Mouse (Mus musculus) cortical plate, adult 2 months (tissue): Measurements from ENCODE around the gene Gm17387. TPM values are rescaled to one million over a fixed set of nuclear protein-coding genes. Genes with fewer than 3 reads are reported as not detected.
"Not testable (repeated sequence)": the region's sequence is repeated elsewhere in the genome, so short reads cannot be mapped to it uniquely, and the experiment has no call there.

Experiments
- H3K27ac ChIP-seq: fragments of 200-500 bp; 2 replicates; pipeline ENCODE4 v1.5.1; 2012; ENCODE audit warnings: low read length, control low read depth, inconsistent platforms; ENCODE audit not compliant: insufficient read depth
- H3K4me1 ChIP-seq: fragments of 200-500 bp; 2 replicates; pipeline ENCODE4 v1.6.1; 2011; ENCODE audit warnings: low read length; ENCODE audit not compliant: control insufficient read depth, insufficient read depth
- H3K4me3 ChIP-seq: fragments of 200-500 bp; 2 replicates; pipeline ENCODE4 v1.5.1; 2011; ENCODE audit warnings: mild to moderate bottlenecking, low read length, control low read depth; ENCODE audit not compliant: insufficient read depth
- CTCF ChIP-seq: fragments of 200-500 bp; IDR thresholded peaks from 2 replicates; pipeline ENCODE4 v1.5.1; 2011; ENCODE audit warnings: mild to moderate bottlenecking, control low read depth, low read length; ENCODE audit not compliant: insufficient read depth; ENCODE audit errors: extremely low read depth
- POLR2A ChIP-seq: fragments of 200-500 bp; IDR thresholded peaks from 2 replicates; pipeline ENCODE4 v1.6.1; 2011; ENCODE audit warnings: mild to moderate bottlenecking, low read length, control low read depth; ENCODE audit not compliant: insufficient read depth; ENCODE audit errors: extremely low read depth
- polyA plus RNA-seq: library from polyadenylated mRNA; depleted of rRNA; stranded (reverse); fragments of >200 nt; gene quantifications from 2 replicates; pipeline ENCODE4 v1.2.3, GENCODE M21; 2012

The Gm17387 gene
- polyA plus RNA-seq, 1 experiment: not detected

DNA sequence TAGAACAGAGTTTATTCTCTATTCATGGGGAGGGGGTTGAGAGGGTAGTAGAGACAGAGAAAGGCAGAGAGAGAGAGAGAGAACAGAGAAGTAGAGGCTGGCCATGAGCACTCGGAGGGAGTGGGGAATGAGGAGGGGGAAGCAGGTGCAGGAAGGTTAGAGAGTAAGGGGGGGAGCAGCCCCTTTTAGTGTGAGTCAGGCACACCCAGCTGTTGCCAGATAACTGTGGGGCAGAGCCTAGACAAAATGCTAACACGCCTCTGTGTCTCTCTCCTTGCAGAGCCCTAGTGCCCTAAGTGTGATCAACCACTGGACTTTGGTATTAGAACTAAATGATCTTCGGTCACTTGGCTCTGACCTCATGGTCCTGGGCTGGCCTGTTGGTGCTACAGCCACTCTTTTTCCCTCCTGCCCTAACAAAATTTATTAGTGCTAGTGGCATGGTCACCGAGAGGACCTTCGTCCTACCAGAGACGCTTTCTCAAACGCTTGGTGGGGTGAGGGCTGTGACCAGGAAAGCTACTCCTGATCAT lies 17.6 kb upstream of the Gm17387 start:
- Histone ChIP-seq H3K4me3 (no peak overlapping the region), H3K27ac (no peak overlapping the region), H3K4me1 (no peaks in the 10 kb centered on the region)
- TF ChIP-seq CTCF (no peak), POLR2A (no peak)

DNA sequence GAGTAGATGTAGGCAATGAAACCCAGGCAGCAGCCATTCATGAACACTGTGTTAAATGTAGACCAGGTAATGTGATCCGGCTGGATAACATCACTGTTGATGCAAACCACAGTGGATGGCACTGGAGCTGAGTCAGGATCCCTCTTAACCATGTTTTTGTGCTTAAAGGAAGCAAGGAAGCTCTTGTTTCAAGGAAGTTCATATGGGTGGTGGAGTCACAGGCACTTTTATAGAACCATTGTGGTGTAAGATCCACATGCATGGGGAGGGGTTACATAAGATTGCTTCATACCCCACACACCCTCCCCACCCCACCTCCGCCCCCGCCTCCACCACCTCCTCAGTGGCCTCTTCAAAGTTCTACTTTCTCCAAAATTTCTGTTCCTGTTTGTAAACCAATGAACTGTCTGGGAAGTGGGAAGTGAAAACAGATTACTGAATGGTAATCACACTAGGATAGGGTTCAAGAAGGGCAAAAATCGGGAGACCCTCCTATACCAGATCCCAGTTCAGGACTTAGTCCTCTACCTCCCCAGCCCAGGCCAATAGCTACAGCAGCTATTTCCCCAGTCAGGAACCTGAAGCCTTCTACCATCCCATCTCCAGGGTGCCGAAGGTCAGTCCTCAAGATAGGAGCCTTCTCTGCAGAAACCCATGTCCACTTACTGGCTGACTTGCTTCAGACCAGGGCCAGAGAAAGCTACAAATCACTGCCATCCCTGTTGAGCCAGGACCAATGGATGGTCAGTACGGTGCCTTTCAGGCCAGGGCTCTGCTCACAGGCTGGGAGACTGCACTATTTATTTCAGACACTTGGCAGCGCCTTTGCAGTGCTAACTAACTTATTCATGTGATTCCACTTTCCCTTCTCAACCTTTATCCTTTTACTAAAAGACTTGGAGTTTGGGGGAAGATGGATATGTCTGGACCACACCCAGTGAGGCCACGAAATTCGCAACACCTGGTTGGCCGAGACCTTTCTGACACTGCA lies 11.9 kb upstream of the Gm17387 start:
- Histone ChIP-seq H3K27ac (no peak overlapping the region), H3K4me3 (no peak overlapping the region)
- TF ChIP-seq POLR2A (no peak), CTCF (no peak)

DNA sequence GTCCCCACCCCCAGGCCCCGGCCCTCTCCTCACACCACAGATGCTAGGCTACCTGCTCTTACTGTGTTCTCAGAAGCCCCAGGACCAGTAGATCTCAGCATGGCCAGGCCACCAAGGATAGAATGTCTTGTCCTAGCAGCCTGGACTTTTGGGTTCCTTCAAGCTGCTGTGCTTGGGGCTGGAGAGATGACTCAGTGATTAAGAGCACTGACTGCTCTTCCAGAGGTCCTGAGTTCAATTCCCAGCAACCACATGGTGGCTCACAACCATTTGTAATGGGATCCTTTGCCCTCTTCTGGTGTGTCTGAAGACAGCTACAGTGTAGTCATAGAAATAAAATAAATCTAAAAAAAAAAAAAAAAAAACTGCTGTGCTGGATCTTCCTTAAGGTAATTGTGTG lies 11.1 kb upstream of the Gm17387 start, which contains the start of gene Ifitm6:
Gene Ifitm6 (minus strand): TSS at position 101 of the 400 bp plus-strand sequence.
- H3K27ac ChIP-seq, H3K4me3 ChIP-seq, H3K4me1 ChIP-seq: not testable (repeated sequence)

More for the DNA sequence above, 11.9 kb upstream of the Gm17387 start:
- H3K4me1 ChIP-seq: no peaks in the 10 kb centered on the region

DNA sequence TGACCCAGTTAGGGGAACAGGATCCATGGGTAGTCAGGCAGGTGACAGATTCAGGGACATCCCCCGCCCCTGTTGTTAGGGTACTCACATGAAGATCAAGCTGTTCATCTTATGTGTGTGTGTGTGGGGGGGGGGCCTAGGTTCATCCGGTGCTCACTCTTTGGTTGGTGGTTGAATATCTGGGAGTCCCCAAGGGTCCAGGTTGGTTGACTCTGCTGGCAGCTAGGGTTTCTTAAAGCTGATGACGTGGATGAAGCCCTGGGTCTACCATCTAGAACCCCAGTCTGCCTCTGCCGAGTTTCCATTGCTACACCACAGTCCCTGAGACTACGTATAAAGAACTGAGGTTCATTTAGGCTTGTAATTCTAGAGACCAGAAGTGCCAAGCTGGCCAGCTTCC lies 9.9 kb upstream of the Gm17387 start:
- TF ChIP-seq CTCF (no peak), POLR2A (no peak)
- H3K4me1 ChIP-seq: no peaks in the 10 kb centered on the region
- no peak overlapping the region for H3K27ac ChIP-seq
- H3K4me3 ChIP-seq: no peak overlapping the region

- TF ChIP-seq POLR2A: no peak
- TF ChIP-seq CTCF: no peak
- Histone ChIP-seq H3K4me1 (no peaks in the 10 kb centered on the region; the same call in 1 of the 2 replicates), H3K4me3 (no peak overlapping the region), H3K27ac (no peak overlapping the region)
These were observed 7.2 kb upstream of the Gm17387 start for GRCm38 (mm10) chr7:141021489-141022449.

- Histone ChIP-seq H3K27ac (no peak overlapping the region), H3K4me1 (no peaks in the 10 kb centered on the region; the same call in 1 of the 2 replicates), H3K4me3 (no peak overlapping the region)
- TF ChIP-seq CTCF: no peak
- TF ChIP-seq POLR2A: no peak
These were observed 3.8 kb upstream of the Gm17387 start for GRCm38 (mm10) chr7:141024865-141025838.

DNA sequence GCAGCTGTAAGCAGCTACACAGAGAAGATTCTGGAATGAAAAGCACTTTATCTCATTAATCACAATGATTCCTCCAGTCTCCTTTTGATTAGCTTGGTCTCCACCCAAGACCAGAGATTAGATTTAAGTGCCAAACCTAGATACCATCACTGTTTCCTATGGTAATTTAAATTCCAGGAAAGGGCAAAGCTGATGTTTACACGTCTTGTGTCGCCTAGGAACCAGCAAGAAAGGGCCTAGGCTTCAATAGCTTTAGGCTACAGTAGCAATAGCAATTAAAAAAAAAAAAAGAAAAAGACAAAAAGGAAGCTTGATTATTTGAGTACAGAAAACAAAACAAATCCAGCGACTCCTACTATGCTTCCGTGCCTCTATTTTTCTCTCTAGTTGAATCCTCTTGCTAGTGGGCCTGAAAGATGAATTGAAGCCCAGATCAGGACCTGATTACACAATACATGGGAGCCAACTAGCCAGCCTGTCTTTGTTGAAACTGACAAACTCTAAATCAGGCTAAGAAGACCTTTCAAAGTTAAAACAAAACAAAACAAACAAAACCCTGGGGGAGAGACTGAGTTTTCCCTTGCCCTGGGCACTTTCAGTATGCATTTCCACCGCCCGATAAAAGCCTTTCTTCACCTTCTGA lies 2.7 kb upstream of the Gm17387 start:
- TF ChIP-seq CTCF (no peak), POLR2A (no peak)
- Histone ChIP-seq H3K4me1 (no peaks in the 10 kb centered on the region; the same call in 1 of the 2 replicates), H3K27ac (peak overlapping the region; percentile 57; the same call in 1 of the 2 replicates), H3K4me3 (no peak overlapping the region)

DNA sequence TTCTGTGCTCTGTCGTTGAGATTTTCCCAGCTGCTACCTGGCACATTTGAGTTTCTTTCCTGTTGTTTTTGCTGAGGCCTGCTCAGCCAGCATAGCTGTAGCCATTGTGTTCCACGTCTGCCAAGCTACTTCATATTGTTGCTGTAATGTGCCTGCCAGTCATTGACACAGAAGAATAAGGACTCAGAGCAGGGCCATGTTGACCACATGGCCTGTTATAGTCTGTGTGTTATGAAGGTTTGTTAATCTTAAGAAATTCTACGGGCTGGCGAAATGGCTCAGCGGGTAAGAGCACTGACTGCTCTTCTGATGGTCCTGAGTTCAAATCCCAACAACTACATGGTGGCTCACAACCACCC lies 2.2 kb upstream of the Gm17387 start:
- H3K4me1 ChIP-seq: no peaks in the 10 kb centered on the region; the same call in 1 of the 2 replicates
- H3K27ac ChIP-seq: no peak overlapping the region
- no peak overlapping the region for H3K4me3 ChIP-seq
- TF ChIP-seq POLR2A: no peak
- no peak for TF ChIP-seq CTCF
